Mouse (Mus musculus) bone marrow, adult 2 months (tissue): Measurements from ENCODE around the gene Abhd15. TPM values are rescaled to one million over a fixed set of nuclear protein-coding genes. Genes with fewer than 3 reads are reported as not detected.

ENCODE experiments used
- H3K27ac ChIP-seq: fragments of 200-500 bp; 2 replicates; pipeline ENCODE4 v1.5.1; 2012; ENCODE audit warnings: low read depth, mild to moderate bottlenecking, control low read depth, inconsistent platforms, low read length; ENCODE audit not compliant: control insufficient read depth, poor library complexity, insufficient read depth
- H3K4me1 ChIP-seq: fragments of 200-500 bp; 2 replicates; pipeline ENCODE4 v1.6.1; 2011; ENCODE audit warnings: low read length; ENCODE audit not compliant: control insufficient read depth, insufficient read depth
- H3K4me3 ChIP-seq: fragments of 200-500 bp; replicated peaks from 2 replicates; pipeline ENCODE3; 2011; ENCODE audit warnings: mild to moderate bottlenecking, low read depth, low read length, control low read depth; ENCODE audit not compliant: control insufficient read depth
- CTCF ChIP-seq: fragments of 200-500 bp; IDR thresholded peaks from 2 replicates; pipeline ENCODE4 v1.5.1; 2011; ENCODE audit warnings: low read length, control low read depth; ENCODE audit not compliant: control insufficient read depth, insufficient read depth
- POLR2A ChIP-seq: fragments of 200-500 bp; IDR thresholded peaks from 2 replicates; pipeline ENCODE4 v1.6.1; 2011; ENCODE audit warnings: low read depth, mild to moderate bottlenecking, control low read depth, low read length, borderline replicate concordance; ENCODE audit not compliant: control insufficient read depth
- WGBS: fragments of 180-500 bp; shearing (Covaris S2); methylation state at CpG from one replicate; pipeline ENCODE4 v1.1.7; 2018; 5-methylcytosine and 5-hydroxymethylcytosine counted together
- polyA plus RNA-seq: library from polyadenylated mRNA; stranded (reverse); fragments of >200 nt; gene quantifications from 2 replicates; pipeline ENCODE4 v1.2.4, GENCODE M21; 2011; ENCODE audit warnings: low replicate concordance; ENCODE audit not compliant: missing spikeins, insufficient read depth, insufficient read length

The Abhd15 gene
- polyA plus RNA-seq, result 0.61 and 5.6 TPM in 2 replicates

GRCm38 (mm10) chr11:77514832-77515636 lies at the start of gene Abhd15:
TSS of gene Abhd15 (plus strand) at chr11:77515121.
- under 1% methylated on average over 71 of the region's 72 CpGs for WGBS
- Histone ChIP-seq H3K4me3 (peak within 1 kb of the TSS; percentile 59), H3K27ac (peak within 1 kb of the TSS; percentile 79), H3K4me1 (peaks cover 11% of the 10 kb centered on the region)
- peak; percentile 76; the same call in 1 of the 2 replicates for TF ChIP-seq POLR2A
- no peak for TF ChIP-seq CTCF

DNA sequence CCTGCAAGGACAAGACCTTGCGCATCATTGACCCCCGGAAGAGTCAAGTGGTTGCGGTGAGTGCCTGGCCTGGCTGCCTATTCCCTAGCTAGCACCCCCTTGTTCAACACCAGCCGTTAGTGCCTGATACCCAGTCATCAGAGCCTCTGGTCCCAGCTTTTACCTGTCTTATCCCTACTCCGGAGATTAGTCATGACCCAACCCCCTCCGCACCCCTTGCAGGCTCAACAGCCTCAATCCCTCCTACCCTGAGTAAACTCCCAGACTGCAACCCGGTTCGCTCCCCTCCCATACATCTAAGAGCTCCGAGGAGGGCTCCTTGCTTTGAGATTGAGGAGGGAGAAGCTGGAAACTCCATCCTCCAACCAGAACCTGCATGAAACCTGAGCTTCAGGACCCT lies 48.4 kb upstream of the Abhd15 start:
- no peak overlapping the region for H3K27ac ChIP-seq
- TF ChIP-seq CTCF (no peak), POLR2A (no peak)
- WGBS, result 61% methylated on average over 9 of the region's 9 CpGs
- no peaks in the 10 kb centered on the region for H3K4me1 ChIP-seq
- no peak overlapping the region for H3K4me3 ChIP-seq

DNA sequence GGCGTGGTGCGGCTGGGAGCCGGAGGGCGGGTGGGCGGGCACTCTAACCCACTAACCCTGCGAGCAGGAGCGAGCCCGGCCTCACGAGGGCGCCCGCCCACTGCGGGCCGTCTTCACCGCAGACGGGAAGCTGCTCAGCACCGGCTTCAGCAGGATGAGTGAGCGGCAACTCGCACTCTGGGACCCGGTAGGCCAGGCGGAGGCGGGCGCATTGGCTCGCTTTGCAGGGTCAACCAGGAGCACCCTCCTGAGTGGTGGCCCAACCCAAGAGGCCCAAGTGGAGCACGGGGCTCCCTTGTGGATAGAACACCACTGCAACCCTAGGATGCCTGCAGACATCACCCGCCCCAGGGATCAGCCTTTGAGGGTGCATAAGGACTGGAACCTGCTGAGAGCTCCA lies 47.8 kb upstream of the Abhd15 start:
- TF ChIP-seq POLR2A (no peak), CTCF (peak; percentile 64)
- no peak overlapping the region for H3K27ac ChIP-seq
- 4% methylated on average over 25 of the region's 25 CpGs for WGBS
- H3K4me1 ChIP-seq, result no peaks in the 10 kb centered on the region
- H3K4me3 ChIP-seq, result no peak overlapping the region

DNA sequence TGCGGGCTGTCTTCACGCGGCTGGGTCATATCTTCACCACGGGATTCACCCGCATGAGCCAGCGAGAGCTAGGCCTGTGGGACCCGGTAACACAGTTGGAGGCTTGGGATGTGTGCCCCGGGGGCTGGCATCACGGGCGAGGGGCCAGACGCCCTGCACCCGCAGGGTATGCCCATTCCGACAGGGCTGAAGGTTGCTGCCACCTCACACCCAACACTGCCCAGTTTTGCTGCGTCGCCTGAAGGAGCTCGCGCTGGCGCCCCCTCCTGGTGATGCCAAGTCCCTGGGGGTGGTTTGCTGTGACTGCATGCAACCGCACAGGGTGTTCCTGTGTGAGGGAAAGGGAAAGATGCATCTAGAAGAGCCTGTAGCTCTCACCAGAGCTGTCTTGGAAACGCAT lies 47.1 kb upstream of the Abhd15 start:
- TF ChIP-seq CTCF (peak; percentile 89), POLR2A (no peak)
- WGBS, result 8% methylated on average over 20 of the region's 20 CpGs
- Histone ChIP-seq H3K4me1 (no peaks in the 10 kb centered on the region), H3K27ac (no peak overlapping the region), H3K4me3 (no peak overlapping the region)

GRCm38 (mm10) chr11:77468397-77468796 lies 46.5 kb upstream of the Abhd15 start:
- 83% methylated on average over 9 of the region's 9 CpGs for WGBS
- TF ChIP-seq POLR2A (no peak), CTCF (no peak)
- Histone ChIP-seq H3K4me1 (no peaks in the 10 kb centered on the region), H3K4me3 (no peak overlapping the region), H3K27ac (no peak overlapping the region)

- Histone ChIP-seq H3K4me1 (no peaks in the 10 kb centered on the region), H3K27ac (no peak overlapping the region), H3K4me3 (no peak overlapping the region)
- 95% methylated on average over 29 of the region's 29 CpGs for WGBS
- TF ChIP-seq POLR2A, result no peak
- no peak for TF ChIP-seq CTCF
Observed at GRCm38 (mm10) chr11:77471407-77471806, 43.5 kb upstream of the Abhd15 start.

GRCm38 (mm10) chr11:77472775-77473174 lies 42.1 kb upstream of the Abhd15 start:
- no peak for TF ChIP-seq POLR2A
- TF ChIP-seq CTCF, result no peak
- no peak overlapping the region for H3K27ac ChIP-seq
- no peaks in the 10 kb centered on the region for H3K4me1 ChIP-seq
- H3K4me3 ChIP-seq, result no peak overlapping the region
- WGBS, result 92% methylated on average over 16 of the region's 16 CpGs

DNA sequence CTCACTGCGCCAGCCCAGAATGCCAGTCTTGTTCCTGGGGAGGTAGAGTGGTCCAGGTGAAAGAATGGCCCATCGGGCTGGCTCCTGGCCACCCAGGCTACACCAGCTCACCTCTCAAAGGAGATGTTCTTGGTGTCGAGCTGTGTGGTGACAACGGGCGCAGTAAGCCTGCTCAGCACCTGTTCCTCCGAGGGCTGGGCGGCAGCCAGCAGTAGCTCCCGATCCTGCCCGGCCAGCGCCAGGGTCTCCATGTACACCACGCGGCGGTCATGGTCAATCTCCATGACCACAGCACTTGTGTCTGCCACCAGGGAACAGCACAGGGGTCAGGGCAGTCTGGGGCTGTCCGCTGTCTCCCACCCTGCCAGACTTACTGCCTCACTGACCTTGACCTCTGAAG lies 38.7 kb upstream of the Abhd15 start:
- H3K4me1 ChIP-seq, result no peaks in the 10 kb centered on the region
- 93% methylated on average over 14 of the region's 14 CpGs for WGBS
- H3K4me3 ChIP-seq, result no peak overlapping the region
- TF ChIP-seq POLR2A (0 out of 2 replicates have a peak, but pooled peaks have one; percentile 16), CTCF (no peak)
- no peak overlapping the region for H3K27ac ChIP-seq
